Mouse (Mus musculus) MEL (cell line): ENCODE data around the gene Igsf9b.

ENCODE experiments used
- CHD2 ChIP-seq: IDR thresholded peaks from 2 replicates; pipeline ENCODE4 v1.6.1; 2011; ENCODE audit warnings: low read length, improper control_type of control experiment
- CTCF ChIP-seq, 3 experiments: IDR thresholded peaks in 2 of 3; conservative IDR thresholded peaks in 1 of 3; 2 replicates each; pipeline ENCODE4 v1.5.1; 2011 to 2012; ENCODE audit warnings: low read length in 3 of 3, low read depth in 2 of 3, mild to moderate bottlenecking in 2 of 3, improper control_type of control experiment in 1 of 3, inconsistent platforms in 1 of 3, mixed read lengths in 1 of 3, moderate library complexity in 1 of 3; ENCODE audit not compliant: control insufficient read depth in 1 of 3, insufficient read depth in 1 of 3, poor library complexity in 1 of 3, severe bottlenecking in 1 of 3
- ELF1 ChIP-seq: IDR thresholded peaks from 2 replicates; pipeline ENCODE4 v1.6.1; 2014; ENCODE audit warnings: low read depth, mild to moderate bottlenecking, inconsistent platforms, low read length, improper control_type of control experiment, moderate library complexity
- EP300 ChIP-seq, 2 experiments: IDR thresholded peaks; 2 replicates each; pipeline ENCODE4 v1.6.1; 2011; ENCODE audit warnings: improper control_type of control experiment in 2 of 2, low read length in 2 of 2, low read depth in 1 of 2, mild to moderate bottlenecking in 1 of 2
- GABPA ChIP-seq: IDR thresholded peaks from 2 replicates; pipeline ENCODE4 v1.6.1; 2012; ENCODE audit warnings: low read depth, mild to moderate bottlenecking, inconsistent platforms, low read length, improper control_type of control experiment, moderate library complexity
- GATA1 ChIP-seq: IDR thresholded peaks from 2 replicates; pipeline ENCODE4 v1.6.1; 2011; ENCODE audit warnings: low read depth, low read length, improper control_type of control experiment
- HCFC1 ChIP-seq: IDR thresholded peaks from 2 replicates; pipeline ENCODE4 v1.6.1; 2012; ENCODE audit warnings: low read depth, mild to moderate bottlenecking, inconsistent platforms, low read length, improper control_type of control experiment, moderate library complexity
- MAX ChIP-seq: IDR thresholded peaks from 2 replicates; pipeline ENCODE4 v1.6.1; 2011; ENCODE audit warnings: low read length, improper control_type of control experiment
- MAZ ChIP-seq: IDR thresholded peaks from 2 replicates; pipeline ENCODE4 v1.6.1; 2012; ENCODE audit warnings: low read depth, mild to moderate bottlenecking, inconsistent platforms, low read length, improper control_type of control experiment
- MYB ChIP-seq: IDR thresholded peaks from 2 replicates; pipeline ENCODE4 v1.6.1; 2011; ENCODE audit warnings: mild to moderate bottlenecking, low read depth, low read length, improper control_type of control experiment
- POLR2A ChIP-seq, 2 experiments: IDR thresholded peaks; 2 replicates each; pipeline ENCODE4 v1.6.1; 2011 to 2012; ENCODE audit warnings: low read length in 2 of 2, mild to moderate bottlenecking in 2 of 2, control low read depth in 1 of 2, improper control_type of control experiment in 1 of 2, low read depth in 1 of 2, moderate library complexity in 1 of 2; ENCODE audit not compliant: control insufficient read depth in 1 of 2, insufficient read depth in 1 of 2, poor library complexity in 1 of 2
- RCOR1 ChIP-seq: IDR thresholded peaks from 2 replicates; pipeline ENCODE4 v1.6.1; 2012; ENCODE audit warnings: low read depth, mild to moderate bottlenecking, inconsistent platforms, low read length, improper control_type of control experiment
- TAL1 ChIP-seq: IDR thresholded peaks from 2 replicates; pipeline ENCODE4 v1.6.1; 2012; ENCODE audit warnings: mild to moderate bottlenecking, inconsistent platforms, low read length, moderate library complexity, mixed read lengths
- ZC3H11A ChIP-seq: IDR thresholded peaks from 2 replicates; pipeline ENCODE4 v1.6.1; 2012; ENCODE audit warnings: low read depth, mild to moderate bottlenecking, inconsistent platforms, low read length, improper control_type of control experiment

- TF ChIP-seq EP300 (IDR thresholded peaks at IDR 0.05; ENCODE audit: low read depth in 1 of 2, low read length in 2 of 2), result no peak
- TF ChIP-seq CTCF (IDR thresholded peaks at IDR 0.05 in 2 of 3, conservative IDR thresholded peaks at IDR 0.05 in 1 of 3; ENCODE audit: control insufficient read depth in 1 of 3, insufficient read depth in 1 of 3, low read depth in 2 of 3, low read length in 3 of 3, poor library complexity in 1 of 3, severe bottlenecking in 1 of 3), result no peak
- TF ChIP-seq ELF1, result no peak
- no peak for TF ChIP-seq GABPA
- TF ChIP-seq ZC3H11A, result no peak
- TF ChIP-seq HCFC1, result no peak
- no peak for TF ChIP-seq MYB
- no peak for TF ChIP-seq GATA1
- no peak for TF ChIP-seq RCOR1
- TF ChIP-seq POLR2A (IDR thresholded peaks at IDR 0.05; ENCODE audit: control insufficient read depth in 1 of 2, insufficient read depth in 1 of 2, low read depth in 1 of 2, low read length in 2 of 2, poor library complexity in 1 of 2), result no peak
- no peak for TF ChIP-seq MAZ
- no peak for TF ChIP-seq MAX
- TF ChIP-seq CHD2, result no peak
- TF ChIP-seq TAL1, result no peak
Measured at GRCm38 (mm10) chr9:27303571-27304484, 4.8 kb downstream of the Igsf9b start.
